Mouse (Mus musculus) limb, embryonic 13.5 days (tissue): ENCODE measurements at regions not wholly inside any gene's neighbourhood (a gene's known extent, or its start where the extent isn't known, plus 50 kb on each side); places are given as distances from the start of the nearest gene placed in this dataset.

ENCODE experiments used
- ATAC-seq: fragments of 200-750 bp; cut with Nextera tagmentation; 2 replicates; pipeline ENCODE4 v1.8.0; 2017; ENCODE audit warnings: low read depth, moderate number of reproducible peaks, moderate TSS enrichment; ENCODE audit not compliant: low FRiP score
- H3K27ac ChIP-seq: fragments of 300-500 bp; sonication (generic); 2 replicates; pipeline ENCODE4 v1.5.1; 2015; ENCODE audit warnings: inconsistent platforms, mild to moderate bottlenecking, moderate library complexity
- H3K27me3 ChIP-seq: fragments of 300-500 bp; sonication (generic); 2 replicates; pipeline ENCODE4 v1.6.1; 2015; ENCODE audit warnings: mild to moderate bottlenecking, inconsistent platforms
- H3K36me3 ChIP-seq: fragments of 300-500 bp; sonication (generic); 2 replicates; pipeline ENCODE4 v1.6.1; 2015; ENCODE audit warnings: inconsistent platforms, mild to moderate bottlenecking, moderate library complexity
- H3K4me1 ChIP-seq: fragments of 300-500 bp; sonication (generic); 2 replicates; pipeline ENCODE4 v1.6.1; 2015; ENCODE audit warnings: inconsistent platforms
- H3K4me2 ChIP-seq: fragments of 300-500 bp; sonication (generic); replicated peaks from 2 replicates; pipeline ENCODE4 v1.6.1; 2015; ENCODE audit warnings: inconsistent platforms, mild to moderate bottlenecking, moderate library complexity
- H3K4me3 ChIP-seq: fragments of 300-500 bp; sonication (generic); 2 replicates; pipeline ENCODE4 v1.5.1; 2015; ENCODE audit warnings: moderate library complexity, mild to moderate bottlenecking, inconsistent platforms
- H3K9ac ChIP-seq: fragments of 300-500 bp; sonication (generic); 2 replicates; pipeline ENCODE4 v1.6.1; 2015; ENCODE audit warnings: mild to moderate bottlenecking, inconsistent platforms
- H3K9me3 ChIP-seq: fragments of 300-500 bp; sonication (generic); 2 replicates; pipeline ENCODE4 v1.6.1; 2016; ENCODE audit warnings: inconsistent platforms
- WGBS: fragments of 180-500 bp; shearing (Covaris S2); methylation state at CpG from one replicate; pipeline ENCODE4 v1.1.7; 2015; 5-methylcytosine and 5-hydroxymethylcytosine counted together

DNA sequence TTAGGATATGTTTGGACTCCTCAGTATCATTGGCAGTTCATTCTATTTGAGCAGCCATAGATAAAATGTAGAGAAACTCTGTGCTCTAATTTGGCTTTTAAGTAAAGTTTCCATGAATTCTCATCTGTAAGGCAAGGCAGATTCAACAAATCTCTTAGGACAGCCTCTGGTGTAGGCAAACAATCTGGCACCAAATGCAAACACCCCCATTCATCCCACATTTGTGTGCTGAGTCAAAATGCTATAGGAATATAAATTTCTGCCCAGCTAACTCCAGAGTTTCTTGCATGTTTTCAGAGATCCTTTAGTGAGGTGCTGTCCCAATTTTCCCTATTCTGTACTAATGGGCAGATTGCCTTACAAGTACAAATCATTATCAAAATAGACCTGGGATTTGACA, 695.7 kb upstream of the Kif18a start:
- no peaks in the 10 kb centered on the region for H3K4me1 ChIP-seq

DNA sequence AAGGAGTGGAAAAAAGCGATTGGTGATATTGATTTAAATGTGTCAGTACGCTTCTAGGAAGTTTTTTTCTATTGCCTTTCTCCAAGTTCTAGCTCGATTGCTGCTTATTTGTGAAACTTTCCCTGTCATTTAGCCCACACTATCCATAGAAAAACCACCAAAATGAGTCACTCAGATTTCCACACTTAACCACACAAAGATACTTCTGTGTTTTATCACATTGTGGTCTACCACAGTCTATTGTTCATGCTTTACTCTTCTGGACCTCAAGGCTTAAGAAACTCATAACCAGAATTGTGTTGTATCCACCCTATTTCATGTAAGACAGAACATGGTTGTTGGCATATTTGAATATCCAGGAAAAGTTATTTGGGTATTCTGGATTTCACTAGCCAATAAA, 687.0 kb upstream of the Kif18a start:
- no peak overlapping the region for H3K4me3 ChIP-seq
- H3K4me1 ChIP-seq = no peaks in the 10 kb centered on the region
- H3K36me3 ChIP-seq = no peaks in the 10 kb centered on the region
- ATAC-seq = no peak
- no peaks in the 10 kb centered on the region for H3K27me3 ChIP-seq
- no peaks in the 10 kb centered on the region for H3K9me3 ChIP-seq
- 95% methylated on average over 3 of the region's 3 CpGs for WGBS
- H3K4me2 ChIP-seq = no peak overlapping the region
- H3K9ac ChIP-seq = no peak overlapping the region
- no peak overlapping the region for H3K27ac ChIP-seq

More for the DNA sequence above, 695.7 kb upstream of the Kif18a start:
- Histone ChIP-seq H3K27ac (no peak overlapping the region), H3K9me3 (no peaks in the 10 kb centered on the region), H3K4me2 (no peak overlapping the region), H3K9ac (no peak overlapping the region), H3K4me3 (no peak overlapping the region), H3K27me3 (no peaks in the 10 kb centered on the region), H3K36me3 (no peaks in the 10 kb centered on the region)
- no peak for ATAC-seq

DNA sequence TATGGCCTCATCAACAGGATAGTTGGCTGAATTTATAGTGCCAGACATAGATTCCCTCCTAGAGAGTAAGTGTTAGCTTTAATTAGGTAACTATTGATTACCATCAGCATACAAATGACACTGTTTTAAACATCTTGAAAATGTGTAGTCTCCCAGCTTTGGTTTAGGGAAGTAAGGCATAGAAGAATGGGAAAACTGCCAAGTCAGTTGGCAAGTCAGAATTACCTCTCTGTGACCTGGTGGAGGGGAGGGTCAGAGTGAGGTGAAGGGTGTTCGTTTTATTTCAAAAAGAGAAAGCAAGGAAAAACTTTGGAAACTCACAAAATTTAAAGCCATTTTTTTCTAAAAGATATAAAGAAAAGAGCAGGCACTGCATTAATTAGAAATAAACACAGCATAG, 680.2 kb upstream of the Kif18a start:
- no peak overlapping the region for H3K9ac ChIP-seq
- no peak overlapping the region for H3K4me3 ChIP-seq
- no peak overlapping the region for H3K27ac ChIP-seq
- 43% methylated on average over 1 of the region's 1 CpGs for WGBS
- H3K4me2 ChIP-seq = no peak overlapping the region
- no peaks in the 10 kb centered on the region for H3K4me1 ChIP-seq
- no peaks in the 10 kb centered on the region for H3K9me3 ChIP-seq
- H3K27me3 ChIP-seq = no peaks in the 10 kb centered on the region
- no peak for ATAC-seq
- H3K36me3 ChIP-seq = no peaks in the 10 kb centered on the region

DNA sequence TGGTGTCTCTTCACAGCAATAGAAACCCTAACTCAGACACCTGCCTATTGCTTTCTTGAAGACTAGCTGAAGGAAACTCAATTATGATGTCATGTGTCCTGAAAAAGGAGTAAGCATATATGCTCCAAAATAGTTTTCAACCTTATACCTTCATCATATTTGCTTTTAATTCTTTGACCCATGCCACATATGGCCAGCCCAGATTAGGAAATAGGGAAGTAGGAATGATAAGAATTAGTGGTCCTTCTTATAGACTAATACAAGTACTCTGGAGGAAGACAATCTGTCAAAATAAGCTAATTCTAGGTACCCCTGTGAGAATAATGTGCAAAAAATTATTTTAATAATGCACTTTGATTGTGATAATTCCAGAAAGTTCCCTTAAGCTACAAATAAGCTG, 661.0 kb upstream of the Kif18a start:
- H3K4me1 ChIP-seq = no peaks in the 10 kb centered on the region
- no peaks in the 10 kb centered on the region for H3K27me3 ChIP-seq
- H3K4me3 ChIP-seq = no peak overlapping the region
- no peak for ATAC-seq
- H3K9me3 ChIP-seq = no peaks in the 10 kb centered on the region
- H3K9ac ChIP-seq = no peak overlapping the region
- H3K27ac ChIP-seq = no peak overlapping the region
- H3K36me3 ChIP-seq = no peaks in the 10 kb centered on the region
- no peak overlapping the region for H3K4me2 ChIP-seq

DNA sequence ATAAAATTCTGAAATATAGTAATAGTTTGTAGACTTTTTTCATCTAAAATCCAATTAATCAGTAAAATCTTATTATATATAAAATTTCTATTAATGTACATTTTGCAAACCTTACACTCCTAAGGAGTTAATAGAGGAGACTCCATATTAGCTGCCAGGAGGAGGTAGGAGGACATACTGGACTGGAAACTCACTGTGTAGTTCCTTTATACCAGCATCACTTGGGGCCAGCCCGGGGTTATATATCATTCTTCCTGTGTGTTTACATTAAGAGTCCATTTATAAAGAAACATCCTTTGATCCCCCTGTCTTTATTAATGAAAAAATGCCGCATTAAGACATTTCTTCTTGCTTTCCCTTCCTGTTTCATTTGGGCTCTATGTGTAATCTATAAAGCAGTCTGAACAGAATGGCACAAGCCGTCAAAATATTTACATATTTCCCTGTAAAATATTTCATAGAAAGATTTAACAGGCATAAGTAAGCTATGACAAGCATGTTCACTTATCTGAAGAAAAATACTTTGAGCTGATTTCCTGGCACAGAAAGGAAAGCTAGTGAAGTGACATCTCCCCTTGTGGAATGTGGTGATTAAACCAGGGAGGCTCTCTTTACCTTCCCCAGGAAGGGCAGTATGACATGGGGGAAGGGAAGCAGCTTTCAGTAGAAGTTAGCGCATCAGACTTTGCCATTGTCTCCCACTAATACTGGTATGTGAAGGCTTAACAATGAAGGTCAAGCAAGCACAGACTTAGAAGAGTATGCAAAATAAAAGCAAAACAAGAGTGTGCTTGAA, 658.0 kb upstream of the Kif18a start:
- Histone ChIP-seq H3K36me3 (no peaks in the 10 kb centered on the region), H3K4me3 (no peak overlapping the region), H3K9ac (no peak overlapping the region), H3K27ac (no peak overlapping the region), H3K4me2 (no peak overlapping the region), H3K27me3 (no peaks in the 10 kb centered on the region), H3K4me1 (no peaks in the 10 kb centered on the region), H3K9me3 (no peaks in the 10 kb centered on the region)
- 80% methylated on average over 4 of the region's 4 CpGs for WGBS
- ATAC-seq = no peak

DNA sequence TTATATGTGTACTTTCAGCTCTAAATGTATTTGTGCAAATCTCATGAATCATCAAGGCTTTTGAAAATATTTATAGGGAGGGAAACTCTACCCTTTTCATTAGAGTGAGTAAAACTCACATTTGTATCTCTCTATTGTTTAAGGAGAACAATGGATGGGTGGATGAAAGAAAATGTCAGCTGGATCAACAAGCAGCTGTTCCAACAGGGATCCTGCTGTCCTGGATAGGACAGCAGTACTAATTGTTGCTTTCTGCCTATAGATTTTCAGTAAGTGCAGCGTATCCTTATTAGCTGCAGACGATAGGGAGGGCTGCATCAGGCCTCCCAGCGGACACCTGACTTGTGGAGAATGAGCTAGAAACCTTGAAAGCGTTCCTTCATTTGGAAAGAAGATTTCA, 644.9 kb upstream of the Kif18a start:
- 85% methylated on average over 4 of the region's 4 CpGs for WGBS
- Histone ChIP-seq H3K9ac (no peak overlapping the region), H3K4me1 (no peaks in the 10 kb centered on the region), H3K27ac (no peak overlapping the region), H3K4me2 (no peak overlapping the region), H3K27me3 (no peaks in the 10 kb centered on the region), H3K36me3 (no peaks in the 10 kb centered on the region), H3K4me3 (no peak overlapping the region), H3K9me3 (no peaks in the 10 kb centered on the region)
- ATAC-seq = no peak

DNA sequence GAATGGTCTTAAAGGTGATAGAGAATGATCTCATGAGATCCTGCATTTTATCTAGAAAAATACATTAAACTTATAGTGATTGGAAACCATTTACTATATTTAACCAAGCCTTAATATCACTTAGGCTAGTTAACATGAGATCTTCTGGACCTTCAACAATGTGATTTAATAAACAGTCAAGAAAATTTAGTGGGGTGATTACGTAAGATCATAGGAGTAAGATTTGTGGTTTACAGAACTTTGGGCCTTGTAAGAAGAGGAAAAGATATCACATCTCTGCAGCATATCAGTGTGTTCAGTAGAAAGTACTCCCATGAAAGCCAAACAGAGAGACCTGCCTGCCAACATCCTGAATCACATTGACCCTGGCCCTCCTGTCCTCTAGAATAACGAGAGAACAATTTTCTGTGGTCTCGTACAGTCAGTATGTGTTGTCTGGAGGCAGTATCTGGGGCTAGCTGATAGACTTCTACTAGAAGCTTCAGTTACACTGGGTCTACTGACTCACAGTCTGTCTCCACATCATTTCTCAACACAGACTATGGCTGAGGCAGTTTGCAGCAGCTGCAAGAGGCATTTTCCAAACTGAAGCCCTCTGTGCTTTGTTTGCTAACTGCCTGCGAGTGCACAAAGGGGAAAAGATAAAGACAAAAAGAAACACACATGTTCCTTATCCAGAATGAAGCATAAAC, 619.7 kb upstream of the Kif18a start:
- ATAC-seq = no peak
- Histone ChIP-seq H3K4me3 (no peak overlapping the region), H3K27ac (no peak overlapping the region), H3K9me3 (no peaks in the 10 kb centered on the region), H3K9ac (no peak overlapping the region), H3K36me3 (no peaks in the 10 kb centered on the region), H3K4me2 (no peak overlapping the region), H3K27me3 (no peaks in the 10 kb centered on the region), H3K4me1 (no peaks in the 10 kb centered on the region)
- WGBS = 68% methylated on average over 4 of the region's 4 CpGs

DNA sequence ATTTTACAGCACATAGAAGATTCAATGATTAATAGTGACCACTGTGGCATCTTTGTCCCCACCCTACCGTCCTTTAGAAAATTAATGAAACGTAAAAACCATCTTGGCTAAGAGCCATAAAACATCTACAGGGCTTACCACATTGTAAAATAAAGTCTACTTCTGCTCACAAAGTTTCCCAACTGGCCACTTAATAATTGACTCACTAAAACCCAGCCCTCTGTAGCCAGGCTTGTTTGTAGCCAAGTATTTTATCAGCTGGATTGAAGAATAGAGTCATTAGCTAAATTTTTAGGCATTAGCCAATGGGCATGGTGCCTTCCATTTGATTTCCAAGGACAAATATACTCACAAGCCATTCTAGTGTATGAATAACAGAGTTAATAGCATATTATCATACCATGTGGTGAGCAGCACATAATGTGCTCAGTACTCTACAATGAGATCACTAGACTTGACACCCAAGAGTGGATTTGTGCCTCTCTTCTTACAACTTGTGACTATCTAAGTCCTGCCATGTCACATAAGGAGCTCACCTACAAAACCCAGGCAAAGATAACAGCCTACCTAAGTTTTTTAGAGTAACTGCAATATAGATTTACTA, 602.7 kb upstream of the Kif18a start:
- WGBS = 35% methylated on average over 2 of the region's 2 CpGs
- Histone ChIP-seq H3K36me3 (no peaks in the 10 kb centered on the region), H3K27me3 (no peaks in the 10 kb centered on the region), H3K4me1 (no peaks in the 10 kb centered on the region), H3K4me2 (no peak overlapping the region), H3K4me3 (no peak overlapping the region), H3K9me3 (no peaks in the 10 kb centered on the region), H3K27ac (no peak overlapping the region), H3K9ac (no peak overlapping the region)
- no peak for ATAC-seq

DNA sequence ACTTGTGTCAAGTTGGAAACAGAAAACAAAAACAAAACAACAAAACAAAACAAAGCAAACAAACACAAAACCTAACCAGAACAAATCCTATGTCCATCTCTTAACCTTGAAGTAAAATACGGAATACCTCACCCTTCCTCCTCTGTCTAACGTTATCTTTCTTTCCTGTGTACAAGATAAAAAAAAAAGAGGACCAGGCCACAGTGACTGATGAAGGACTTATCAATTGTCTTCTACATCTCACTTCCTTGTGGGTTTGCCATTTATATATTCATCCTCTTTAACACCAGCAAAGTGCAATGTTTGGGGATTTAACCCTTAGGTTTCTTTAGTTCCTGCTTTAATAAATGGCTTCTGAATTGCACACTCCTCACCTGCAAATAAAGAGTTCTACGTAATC, 599.0 kb upstream of the Kif18a start:
- no peaks in the 10 kb centered on the region for H3K36me3 ChIP-seq
- H3K27me3 ChIP-seq = no peaks in the 10 kb centered on the region
- H3K4me2 ChIP-seq = no peak overlapping the region
- 0 out of 2 replicates have a peak, but pooled peaks cover 5% of the 10 kb centered on the region for H3K4me1 ChIP-seq
- WGBS = 93% methylated on average over 3 of the region's 3 CpGs
- no peak overlapping the region for H3K9ac ChIP-seq
- ATAC-seq = no peak
- H3K9me3 ChIP-seq = no peaks in the 10 kb centered on the region
- no peak overlapping the region for H3K27ac ChIP-seq
- H3K4me3 ChIP-seq = no peak overlapping the region

DNA sequence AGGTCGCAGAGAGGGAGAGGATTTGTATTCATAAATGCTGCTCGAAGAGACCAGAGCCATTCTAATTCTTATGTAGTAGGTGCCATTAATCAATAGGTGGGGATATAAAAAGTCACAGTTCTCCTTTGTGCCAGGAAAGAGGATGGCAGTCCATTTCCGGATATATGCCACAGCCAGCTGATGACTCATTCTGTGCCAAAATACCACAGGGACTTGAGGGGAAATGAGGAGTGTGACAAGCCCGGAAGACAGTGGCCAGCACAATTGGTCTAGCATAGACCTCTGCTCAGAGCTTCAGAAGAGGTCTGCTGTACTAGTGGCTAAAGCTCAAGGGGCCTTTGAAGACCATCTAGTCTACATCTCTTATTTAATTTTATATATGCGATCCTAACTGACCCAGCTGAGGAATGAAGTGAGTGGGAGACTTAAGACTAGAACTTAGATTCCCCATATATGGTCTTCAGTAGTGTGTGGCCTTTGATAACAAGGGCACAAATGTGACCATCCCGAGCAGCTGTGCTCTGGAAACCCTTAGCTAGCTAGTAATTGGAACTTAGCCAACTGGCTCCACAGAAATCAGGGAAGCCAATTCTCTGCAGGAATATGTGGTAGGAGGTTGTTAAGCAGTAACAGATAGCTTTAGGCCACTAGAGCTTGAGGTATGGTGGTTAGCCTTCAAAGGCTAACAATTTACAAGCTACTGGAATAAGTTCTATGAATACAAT, 594.4 kb upstream of the Kif18a start:
- Histone ChIP-seq H3K4me1 (0 out of 2 replicates have a peak, but pooled peaks cover 5% of the 10 kb centered on the region), H3K27me3 (no peaks in the 10 kb centered on the region), H3K36me3 (no peaks in the 10 kb centered on the region), H3K4me2 (no peak overlapping the region), H3K9me3 (no peaks in the 10 kb centered on the region), H3K4me3 (no peak overlapping the region), H3K9ac (no peak overlapping the region), H3K27ac (no peak overlapping the region)
- peak; percentile 67 for ATAC-seq
- 73% methylated on average over 6 of the region's 6 CpGs for WGBS

DNA sequence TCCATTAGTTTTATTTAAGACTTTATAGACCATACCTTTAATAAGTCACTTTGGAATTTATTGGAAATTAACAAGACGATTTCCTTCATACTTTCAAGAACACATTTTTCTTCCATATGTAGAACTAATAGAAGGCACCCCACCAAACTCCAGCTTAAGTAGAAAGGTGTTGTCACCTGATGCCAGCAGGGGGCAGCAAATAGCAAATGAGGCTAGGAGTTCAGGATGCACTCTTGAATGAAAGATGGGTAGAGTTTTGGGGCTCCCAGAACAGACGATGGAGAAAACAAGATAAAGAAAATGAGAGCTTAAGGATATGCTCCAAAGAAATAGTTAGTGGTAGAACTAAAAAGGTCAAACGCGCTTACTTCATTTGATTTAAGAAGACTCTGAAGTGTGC, 590.4 kb upstream of the Kif18a start:
- Histone ChIP-seq H3K27me3 (no peaks in the 10 kb centered on the region), H3K9me3 (no peaks in the 10 kb centered on the region), H3K9ac (no peak overlapping the region), H3K4me1 (0 out of 2 replicates have a peak, but pooled peaks cover 5% of the 10 kb centered on the region), H3K4me3 (no peak overlapping the region), H3K27ac (no peak overlapping the region), H3K4me2 (no peak overlapping the region), H3K36me3 (no peaks in the 10 kb centered on the region)
- WGBS = 51% methylated on average over 4 of the region's 4 CpGs
- ATAC-seq = no peak
